Mouse (Mus musculus) limb, embryonic 14.5 days (tissue): ENCODE measurements around the gene Atp1a1. TPM values are rescaled to one million over a fixed set of nuclear protein-coding genes. Genes with fewer than 3 reads are reported as not detected.

Experiments used
- ATAC-seq: fragments of 200-750 bp; cut with Nextera tagmentation; 2 replicates; pipeline ENCODE4 v1.8.0; 2017; ENCODE audit warnings: low read depth, moderate number of reproducible peaks, moderate TSS enrichment; ENCODE audit not compliant: low FRiP score
- DNase-seq: peaks from one replicate; pipeline ENCODE4 v3.0.0-alpha.2; 2015; ENCODE audit warnings: low spot score
- H3K27ac ChIP-seq: fragments of 300-500 bp; sonication (generic); replicated peaks from 2 replicates; pipeline ENCODE4 v1.5.1; 2014; ENCODE audit warnings: low read depth, mild to moderate bottlenecking, low read length, moderate library complexity, mixed read lengths
- H3K27me3 ChIP-seq: fragments of 300-500 bp; sonication (generic); 2 replicates; pipeline ENCODE4 v1.6.1; 2014; ENCODE audit warnings: low read length, mixed read lengths; ENCODE audit not compliant: control insufficient read depth, insufficient read depth
- H3K36me3 ChIP-seq: fragments of 300-500 bp; sonication (generic); 2 replicates; pipeline ENCODE4 v1.6.1; 2014; ENCODE audit warnings: mild to moderate bottlenecking, low read length, moderate library complexity, mixed read lengths; ENCODE audit not compliant: control insufficient read depth, insufficient read depth
- H3K4me1 ChIP-seq: fragments of 300-500 bp; sonication (generic); 2 replicates; pipeline ENCODE4 v1.6.1; 2014; ENCODE audit warnings: antibody characterized with exemption, low read length, mixed read lengths; ENCODE audit not compliant: control insufficient read depth, insufficient read depth
- H3K4me2 ChIP-seq: fragments of 300-500 bp; sonication (generic); replicated peaks from 2 replicates; pipeline ENCODE4 v1.6.1; 2014; ENCODE audit warnings: low read depth, mild to moderate bottlenecking, low read length, moderate library complexity; ENCODE audit not compliant: severe bottlenecking
- H3K4me3 ChIP-seq: fragments of 300-500 bp; sonication (generic); replicated peaks from 2 replicates; pipeline ENCODE4 v1.5.1; 2014; ENCODE audit warnings: low read length
- H3K9ac ChIP-seq: fragments of 300-500 bp; sonication (generic); 2 replicates; pipeline ENCODE4 v1.6.1; 2014; ENCODE audit warnings: mild to moderate bottlenecking, low read depth, low read length, moderate library complexity; ENCODE audit not compliant: severe bottlenecking
- H3K9me3 ChIP-seq: fragments of 300-500 bp; sonication (generic); 2 replicates; pipeline ENCODE4 v1.6.1; 2016; ENCODE audit warnings: low read length; ENCODE audit not compliant: control insufficient read depth
- POLR2A ChIP-seq: fragments of 200-500 bp; IDR thresholded peaks from 2 replicates; pipeline ENCODE4 v1.8.0; 2012; ENCODE audit warnings: inconsistent platforms, mild to moderate bottlenecking, moderate library complexity, borderline replicate concordance; ENCODE audit not compliant: insufficient read depth, insufficient read length; ENCODE audit errors: extremely low read depth
- WGBS: fragments of 180-500 bp; shearing (Covaris S2); extraction: QIAGEN DNeasy Blood & Tissue Kit; methylation state at CpG from one replicate; pipeline ENCODE4 v1.1.7; 2014; 5-methylcytosine and 5-hydroxymethylcytosine counted together
- polyA plus RNA-seq, 2 experiments: library from polyadenylated mRNA; depleted of rRNA in 1 of 2; stranded (reverse) in 1 of 2; unstranded in 1 of 2; fragments of >200 nt; fragmentation: Nextera tagmentation in 1 of 2; extraction: Ambion mirVana in 1 of 2; gene quantifications; 2 replicates each; pipeline versions ENCODE4 v1.2.1 to v1.2.3; 2012 to 2014

Gene Atp1a1
- polyA plus RNA-seq (2012; rRNA removed) (157 and 167 TPM in 2 replicates), polyA plus RNA-seq (2014; fragmentation: Nextera tagmentation; extraction: Ambion mirVana) (128 and 129 TPM in 2 replicates)

- H3K4me2 ChIP-seq: peak within 1 kb of the TSS; percentile 78
- no peaks in the 10 kb centered on the region for H3K36me3 ChIP-seq
- H3K9ac ChIP-seq: peak within 1 kb of the TSS; percentile 95
- peak; percentile 86; the same call in 1 of the 2 replicates for TF ChIP-seq POLR2A
- ATAC-seq (peak; percentile 97), DNase-seq (peak; percentile 98)
- H3K9me3 ChIP-seq: no peaks in the 10 kb centered on the region
- H3K27ac ChIP-seq: peak within 1 kb of the TSS; percentile 98
- peaks cover 7% of the 10 kb centered on the region; the same call in 1 of the 2 replicates for H3K27me3 ChIP-seq
- H3K4me1 ChIP-seq: peaks cover 46% of the 10 kb centered on the region
- peak within 1 kb of the TSS; percentile 97 for H3K4me3 ChIP-seq
- WGBS: under 1% methylated on average over 52 of the region's 64 CpGs
Measured at GRCm38 (mm10) chr3:101604550-101605223, at the start of gene Atp1a1. Gene Atp1a1 (minus strand): TSS chr3:101604684.

GRCm38 (mm10) chr3:101653446-101653845 is 49.0 kb upstream of the Atp1a1 start:
- Histone ChIP-seq H3K36me3 (no peaks in the 10 kb centered on the region), H3K4me2 (no peak overlapping the region), H3K9ac (no peak overlapping the region), H3K4me3 (no peak overlapping the region), H3K27ac (no peak overlapping the region), H3K27me3 (no peaks in the 10 kb centered on the region), H3K9me3 (no peaks in the 10 kb centered on the region), H3K4me1 (no peaks in the 10 kb centered on the region)
- 43% methylated on average over 7 of the region's 7 CpGs for WGBS
- TF ChIP-seq POLR2A: no peak
- no peak for DNase-seq
- ATAC-seq: no peak

DNA sequence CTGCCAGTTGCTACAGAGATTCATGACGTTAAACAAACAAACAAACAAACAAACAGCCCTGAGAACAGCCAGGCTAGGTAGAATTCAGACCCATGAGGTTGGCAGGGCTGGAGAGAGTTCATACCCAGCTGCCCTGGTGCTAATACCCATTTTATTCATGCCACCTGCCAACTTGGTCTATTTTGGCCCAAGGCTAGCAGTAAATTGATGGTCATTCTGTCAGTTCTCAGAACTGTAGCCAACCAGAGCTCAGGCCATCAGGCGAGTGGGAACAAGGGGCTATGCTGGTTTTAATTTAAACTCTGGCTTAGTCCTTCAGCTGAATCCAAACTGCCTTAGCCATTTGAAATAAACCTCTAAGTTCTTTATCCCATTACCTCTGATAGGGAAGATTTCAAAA is 48.5 kb upstream of the Atp1a1 start:
- DNase-seq (no peak), ATAC-seq (no peak)
- no peak overlapping the region for H3K27ac ChIP-seq
- H3K9ac ChIP-seq: no peak overlapping the region
- H3K4me1 ChIP-seq: no peaks in the 10 kb centered on the region
- H3K27me3 ChIP-seq: no peaks in the 10 kb centered on the region
- no peak for TF ChIP-seq POLR2A
- no peaks in the 10 kb centered on the region for H3K9me3 ChIP-seq
- H3K4me2 ChIP-seq: no peak overlapping the region
- H3K36me3 ChIP-seq: no peaks in the 10 kb centered on the region
- WGBS: 51% methylated on average over 2 of the region's 2 CpGs
- H3K4me3 ChIP-seq: no peak overlapping the region

DNA sequence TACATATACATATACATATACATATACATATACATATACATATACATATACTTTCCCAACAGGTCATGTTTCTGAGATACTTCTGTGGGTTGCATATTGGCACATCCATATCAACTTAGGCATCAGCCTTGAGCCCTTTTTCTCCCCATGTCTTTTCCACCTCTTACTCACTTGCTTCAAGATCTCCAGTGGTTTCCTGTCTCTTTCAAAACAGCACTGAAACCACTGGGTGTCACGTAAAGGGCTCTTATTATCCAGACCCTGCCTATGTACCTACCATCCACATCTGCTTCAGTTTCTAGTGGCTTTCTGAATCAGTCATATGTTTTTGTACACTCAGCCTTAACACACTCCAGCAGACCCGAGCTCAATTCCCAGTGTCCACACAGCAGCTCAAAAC is 45.8 kb upstream of the Atp1a1 start:
- TF ChIP-seq POLR2A: no peak
- Histone ChIP-seq H3K4me3 (no peak overlapping the region), H3K4me2 (no peak overlapping the region), H3K9ac (no peak overlapping the region), H3K9me3 (no peaks in the 10 kb centered on the region), H3K4me1 (no peaks in the 10 kb centered on the region), H3K36me3 (no peaks in the 10 kb centered on the region), H3K27ac (no peak overlapping the region), H3K27me3 (no peaks in the 10 kb centered on the region)
- 77% methylated on average over 2 of the region's 2 CpGs for WGBS
- DNase-seq (no peak), ATAC-seq (no peak)

GRCm38 (mm10) chr3:101649271-101649670 is 44.8 kb upstream of the Atp1a1 start:
- ATAC-seq (no peak), DNase-seq (no peak)
- Histone ChIP-seq H3K4me2 (no peak overlapping the region), H3K4me1 (no peaks in the 10 kb centered on the region), H3K4me3 (no peak overlapping the region), H3K9me3 (no peaks in the 10 kb centered on the region), H3K27me3 (no peaks in the 10 kb centered on the region), H3K36me3 (no peaks in the 10 kb centered on the region), H3K27ac (no peak overlapping the region), H3K9ac (no peak overlapping the region)
- WGBS: 54% methylated on average over 2 of the region's 2 CpGs
- no peak for TF ChIP-seq POLR2A
